Mouse (Mus musculus) liver, embryonic 14.5 days (tissue): ENCODE measurements around the gene Mpped2. TPM values are rescaled to one million over a fixed set of nuclear protein-coding genes. Genes with fewer than 3 reads are reported as not detected.

Experiments used
- ATAC-seq: fragments of 200-750 bp; cut with Nextera tagmentation; 2 replicates; pipeline ENCODE4 v1.8.0; 2017; ENCODE audit warnings: moderate number of reproducible peaks, mild to moderate bottlenecking, moderate library complexity; ENCODE audit not compliant: insufficient read depth
- DNase-seq, 3 experiments: peaks; one replicate each; pipeline ENCODE4 v3.0.0-alpha.2; 2012 to 2013; ENCODE audit warnings: low read depth in 3 of 3, low spot score in 3 of 3
- H3K27ac ChIP-seq: fragments of 300-500 bp; sonication (generic); 2 replicates; pipeline ENCODE4 v1.5.1; 2014; ENCODE audit warnings: moderate library complexity, mild to moderate bottlenecking, control low read depth, inconsistent platforms
- H3K27me3 ChIP-seq: fragments of 300-500 bp; sonication (generic); 2 replicates; pipeline ENCODE4 v1.6.1; 2014; ENCODE audit warnings: mild to moderate bottlenecking, low read length, moderate library complexity; ENCODE audit not compliant: control insufficient read depth, insufficient read depth
- H3K36me3 ChIP-seq: fragments of 300-500 bp; sonication (generic); replicated peaks from 2 replicates; pipeline ENCODE4 v1.6.1; 2014; ENCODE audit warnings: low read depth; ENCODE audit not compliant: control insufficient read depth, insufficient read depth
- H3K4me1 ChIP-seq, 2 experiments: fragments of 200-500 bp in 1 of 2; fragments of 300-500 bp in 1 of 2; sonication (generic) in 1 of 2; replicated peaks; 2 replicates each; pipeline ENCODE4 v1.6.1; 2012 to 2014; ENCODE audit warnings: antibody characterized with exemption in 1 of 2, inconsistent platforms in 1 of 2, low read length in 1 of 2; ENCODE audit not compliant: control insufficient read depth in 2 of 2, insufficient read depth in 2 of 2
- H3K4me2 ChIP-seq: fragments of 300-500 bp; sonication (generic); 2 replicates; pipeline ENCODE4 v1.6.1; 2014; ENCODE audit warnings: low read depth, mild to moderate bottlenecking, control low read depth, moderate library complexity
- H3K4me3 ChIP-seq, 2 experiments: fragments of 200-500 bp in 1 of 2; fragments of 300-500 bp in 1 of 2; sonication (generic) in 1 of 2; 2 replicates each; pipeline ENCODE4 v1.5.1; 2012 to 2014; ENCODE audit warnings: low read depth in 2 of 2, low read length in 2 of 2, mild to moderate bottlenecking in 2 of 2, control low read depth in 1 of 2, inconsistent platforms in 1 of 2, moderate library complexity in 1 of 2; ENCODE audit not compliant: insufficient read depth in 1 of 2
- H3K9ac ChIP-seq: fragments of 300-500 bp; sonication (generic); replicated peaks from 2 replicates; pipeline ENCODE4 v1.6.1; 2014; ENCODE audit warnings: mild to moderate bottlenecking, control low read depth, moderate library complexity
- H3K9me3 ChIP-seq: fragments of 300-500 bp; sonication (generic); 2 replicates; pipeline ENCODE4 v1.6.1; 2016; ENCODE audit warnings: low read length, mixed read lengths; ENCODE audit not compliant: control insufficient read depth
- CTCF ChIP-seq: IDR thresholded peaks from 2 replicates; pipeline ENCODE4 v1.5.1; 2016; ENCODE audit warnings: antibody characterized with exemption, low read depth, control low read depth
- EP300 ChIP-seq: IDR thresholded peaks from 2 replicates; pipeline ENCODE4 v1.6.1; 2016; ENCODE audit warnings: antibody characterized with exemption, low read depth
- WGBS: fragments of 180-500 bp; shearing (Covaris S2); extraction: QIAGEN DNeasy Blood & Tissue Kit; methylation state at CpG from one replicate; pipeline ENCODE4 v1.1.7; 2014; ENCODE audit not compliant: insufficient replicate concordance; 5-methylcytosine and 5-hydroxymethylcytosine counted together
- polyA plus RNA-seq, 2 experiments: library from polyadenylated mRNA; depleted of rRNA in 1 of 2; stranded (reverse) in 1 of 2; unstranded in 1 of 2; fragments of >200 nt; fragmentation: Nextera tagmentation in 1 of 2; extraction: Ambion mirVana in 1 of 2; gene quantifications; 2 replicates each; pipeline versions ENCODE4 v1.2.1 to v1.2.3; 2012 to 2014

Mpped2 gene
- polyA plus RNA-seq, 2 experiments: 0.67 to 0.68 TPM

- no peak for DNase-seq
- no peaks in the 10 kb centered on the region for H3K27me3 ChIP-seq
- H3K4me3 ChIP-seq: no peak overlapping the region
- H3K4me2 ChIP-seq: no peak overlapping the region
- H3K9ac ChIP-seq: no peak overlapping the region
- 33% methylated on average over 11 of the region's 11 CpGs for WGBS
- H3K27ac ChIP-seq: no peak overlapping the region
- H3K36me3 ChIP-seq: no peaks in the 10 kb centered on the region
- H3K9me3 ChIP-seq: no peaks in the 10 kb centered on the region
- ATAC-seq: no peak
- H3K4me1 ChIP-seq: no peaks in the 10 kb centered on the region
- TF ChIP-seq CTCF (no peak), EP300 (no peak)
These were observed 202.4 kb downstream of the Mpped2 start for GRCm38 (mm10) chr2:106895326-106896023.

GRCm38 (mm10) chr2:106896024-106896384, 202.9 kb downstream of the Mpped2 start:
- WGBS: 34% methylated on average over 4 of the region's 4 CpGs
- no peak overlapping the region for H3K27ac ChIP-seq
- no peaks in the 10 kb centered on the region for H3K27me3 ChIP-seq
- H3K9ac ChIP-seq: no peak overlapping the region
- no peaks in the 10 kb centered on the region for H3K4me1 ChIP-seq
- no peaks in the 10 kb centered on the region for H3K9me3 ChIP-seq
- DNase-seq (no peak), ATAC-seq (no peak)
- H3K4me2 ChIP-seq: no peak overlapping the region
- no peaks in the 10 kb centered on the region for H3K36me3 ChIP-seq
- no peak overlapping the region for H3K4me3 ChIP-seq
- TF ChIP-seq CTCF (no peak), EP300 (no peak)

GRCm38 (mm10) chr2:106911951-106912480, 218.9 kb downstream of the Mpped2 start:
- H3K9ac ChIP-seq: no peak overlapping the region
- H3K4me1 ChIP-seq: no peaks in the 10 kb centered on the region
- H3K4me3 ChIP-seq: no peak overlapping the region
- H3K36me3 ChIP-seq: no peaks in the 10 kb centered on the region
- no peaks in the 10 kb centered on the region for H3K9me3 ChIP-seq
- no peak overlapping the region for H3K27ac ChIP-seq
- no peak for ATAC-seq
- H3K4me2 ChIP-seq: no peak overlapping the region
- no peak for DNase-seq
- no peaks in the 10 kb centered on the region for H3K27me3 ChIP-seq
- TF ChIP-seq CTCF (no peak), EP300 (no peak)
- WGBS: 64% methylated on average over 6 of the region's 6 CpGs
